Mouse (Mus musculus) adrenal gland, postnatal 10 days (tissue): ENCODE measurements at regions not wholly inside any gene's neighbourhood (a gene's known extent, or its start where the extent isn't known, plus 50 kb on each side); places are given as distances from the start of the nearest gene placed in this dataset.

Experiments used
- DNase-seq: peaks from one replicate; pipeline ENCODE4 v3.0.0; 2021; ENCODE audit warnings: mixed read lengths

DNA sequence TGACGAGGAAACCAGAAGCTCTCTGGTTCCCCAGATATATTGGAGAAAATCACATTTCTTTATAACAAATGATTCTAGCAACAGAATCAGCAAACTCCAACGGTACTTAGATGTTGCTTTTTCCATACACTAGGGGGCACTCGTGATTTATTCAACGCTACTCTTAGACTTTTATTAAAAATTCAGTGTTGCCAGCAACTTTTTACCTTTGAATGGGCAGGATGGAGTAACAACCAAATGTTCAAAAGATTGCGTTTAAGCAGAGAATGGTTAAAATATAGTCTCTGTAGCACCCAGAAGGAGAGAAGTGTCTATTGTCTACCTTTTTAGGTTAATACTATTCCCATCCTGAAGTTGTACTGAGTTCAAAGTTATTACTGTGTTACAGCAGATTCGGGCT lies 715.4 kb upstream of the Cblb start:
- DNase-seq = peak; percentile 25

DNA sequence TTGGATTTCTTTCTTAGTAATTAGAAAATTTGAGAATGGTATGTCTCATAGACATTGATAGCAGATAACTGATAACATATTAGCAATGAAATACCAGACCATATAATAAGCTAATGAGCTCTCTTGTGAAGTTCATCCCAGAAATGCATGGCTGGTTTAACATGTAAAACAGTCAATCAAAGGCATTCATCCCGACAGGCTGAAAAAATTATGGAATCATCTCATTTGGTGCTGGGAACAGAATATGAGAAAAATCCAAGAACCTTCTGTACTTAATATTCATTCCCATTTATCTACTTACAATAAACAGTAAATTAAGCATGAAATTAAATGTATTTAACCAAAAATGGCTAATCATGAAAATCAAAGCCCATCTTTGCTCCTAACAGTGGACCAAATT lies 698.8 kb upstream of the Cblb start:
- DNase-seq = no peak

DNA sequence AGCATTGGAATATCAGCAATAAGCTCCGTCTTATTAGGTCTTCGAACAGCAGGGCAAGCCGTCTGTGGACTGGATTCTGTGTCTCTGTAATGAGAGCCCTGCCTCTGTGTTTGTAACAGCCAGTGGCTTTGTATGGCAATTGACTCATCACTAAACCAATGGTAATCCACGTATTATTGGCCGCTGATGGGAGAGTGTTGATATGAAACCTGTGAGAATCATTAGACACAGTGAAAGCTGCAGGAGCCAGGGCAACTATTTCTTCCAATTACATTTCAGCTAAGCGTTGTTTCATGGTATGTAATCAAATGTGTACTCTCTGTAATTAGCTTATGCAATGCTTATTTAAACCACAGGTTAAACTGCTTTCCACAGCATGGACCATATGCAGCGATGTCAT lies 696.1 kb upstream of the Cblb start:
- DNase-seq = no peak

DNA sequence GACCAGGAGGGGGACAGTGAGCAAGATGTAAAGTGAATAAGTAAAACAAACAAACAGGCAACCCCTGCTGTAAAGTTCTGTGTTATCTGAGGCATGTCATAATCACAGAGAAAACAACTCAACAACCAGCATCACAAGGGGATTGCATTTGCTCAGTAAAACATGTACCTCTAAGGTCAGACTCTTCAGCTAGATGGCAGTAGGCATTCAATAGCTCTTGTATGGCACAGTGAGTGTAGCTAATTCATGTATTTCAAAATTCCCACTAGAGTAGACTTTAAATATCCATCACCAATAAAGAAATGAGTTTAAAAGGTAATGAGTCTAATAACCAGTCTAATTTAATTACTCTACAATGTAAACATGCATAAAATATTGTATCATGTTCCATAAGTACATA lies 683.9 kb upstream of the Cblb start:
- DNase-seq = no peak

DNA sequence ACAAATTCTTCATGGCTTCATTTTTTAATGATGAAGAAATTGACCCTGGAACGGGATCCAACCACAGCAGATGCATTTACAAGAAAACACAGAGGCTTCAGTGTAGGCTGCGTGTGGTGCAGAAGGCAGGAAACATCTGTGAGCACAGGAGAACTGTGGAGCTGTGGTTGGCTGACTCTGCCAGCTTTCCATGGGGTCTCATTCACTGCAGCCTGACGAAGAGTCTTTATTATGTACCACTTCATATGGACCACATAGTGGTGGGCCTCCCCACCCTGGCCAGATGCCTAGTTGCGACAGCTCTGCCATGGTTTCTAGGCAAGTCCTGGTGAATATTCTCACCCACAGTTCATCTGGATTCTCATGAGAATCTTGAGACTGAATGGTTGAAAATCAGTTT lies 678.9 kb upstream of the Cblb start:
- no peak for DNase-seq

DNA sequence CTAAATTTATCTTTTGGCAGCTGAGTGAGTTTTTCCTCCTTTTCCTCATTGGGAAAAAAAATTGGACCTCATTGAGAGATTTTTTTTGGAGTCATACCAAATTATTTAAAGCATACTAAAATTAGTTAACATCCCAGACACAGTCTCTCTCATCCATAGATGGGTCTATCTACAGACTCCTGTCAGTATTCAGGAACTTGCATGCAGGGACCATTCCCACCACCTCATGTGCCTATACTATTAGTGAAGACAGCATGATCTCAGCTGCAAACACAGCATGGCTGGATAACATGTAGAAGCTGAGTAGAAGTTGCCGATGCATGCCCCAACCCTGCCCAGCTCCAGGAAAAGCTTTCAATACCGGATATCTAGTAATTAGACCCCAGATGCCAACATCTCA lies 677.2 kb upstream of the Cblb start:
- no peak for DNase-seq

DNA sequence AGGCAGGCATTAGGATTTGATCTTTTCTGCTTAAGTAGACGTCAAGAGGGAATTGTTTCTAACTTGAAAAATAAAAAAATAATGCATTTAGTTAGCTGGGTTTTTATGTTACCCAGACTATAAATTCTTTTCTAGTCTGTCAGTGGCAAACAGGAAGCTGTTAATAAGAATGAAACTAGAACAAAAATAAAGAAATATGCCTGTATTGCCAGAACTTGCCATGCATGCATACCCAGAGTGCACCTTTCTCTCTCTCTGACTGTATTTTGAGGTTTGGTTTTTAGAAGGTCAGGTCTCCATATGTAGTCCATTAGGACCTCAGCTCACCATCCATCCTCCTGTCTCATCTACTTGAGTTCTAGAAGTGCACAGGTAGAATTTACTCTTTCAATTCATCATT lies 661.0 kb upstream of the Cblb start:
- DNase-seq = no peak

DNA sequence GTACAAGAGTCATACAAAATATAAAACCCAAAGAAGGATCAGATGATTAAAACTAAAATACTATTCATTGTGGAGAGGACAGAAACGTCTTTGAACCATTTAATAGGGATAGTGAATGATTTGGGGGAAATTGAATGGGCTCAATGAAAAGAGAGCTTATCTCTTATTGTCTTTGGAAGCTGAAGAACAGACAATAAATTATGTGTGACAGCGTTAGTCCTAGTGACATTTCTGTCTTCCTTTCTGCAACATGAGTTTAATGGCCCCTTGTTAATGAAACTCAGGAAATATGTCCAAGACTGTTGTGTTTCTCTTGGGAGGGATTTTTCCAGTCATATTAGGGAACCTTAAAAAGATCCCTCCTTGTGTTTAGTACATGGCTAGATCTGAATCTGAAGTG lies 644.6 kb upstream of the Cblb start:
- DNase-seq = no peak

DNA sequence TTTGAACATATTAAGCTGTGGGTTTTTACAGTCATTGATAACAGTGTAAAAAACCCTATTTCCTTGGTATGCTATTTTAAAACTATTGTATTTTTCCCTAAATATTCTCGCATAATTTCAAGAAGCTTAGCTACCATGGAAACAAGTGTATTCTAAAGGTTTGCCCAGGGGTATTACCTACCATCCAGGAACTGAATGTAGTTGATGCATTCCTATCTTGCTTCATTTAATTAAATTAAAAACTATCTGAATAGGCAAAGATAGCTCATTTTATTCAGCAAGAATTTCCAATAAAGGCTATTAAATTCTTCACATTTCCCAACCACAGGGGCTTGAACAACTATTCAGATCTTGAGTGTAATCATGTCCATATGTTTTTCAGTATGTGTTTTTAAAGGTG lies 643.5 kb upstream of the Cblb start:
- no peak for DNase-seq

DNA sequence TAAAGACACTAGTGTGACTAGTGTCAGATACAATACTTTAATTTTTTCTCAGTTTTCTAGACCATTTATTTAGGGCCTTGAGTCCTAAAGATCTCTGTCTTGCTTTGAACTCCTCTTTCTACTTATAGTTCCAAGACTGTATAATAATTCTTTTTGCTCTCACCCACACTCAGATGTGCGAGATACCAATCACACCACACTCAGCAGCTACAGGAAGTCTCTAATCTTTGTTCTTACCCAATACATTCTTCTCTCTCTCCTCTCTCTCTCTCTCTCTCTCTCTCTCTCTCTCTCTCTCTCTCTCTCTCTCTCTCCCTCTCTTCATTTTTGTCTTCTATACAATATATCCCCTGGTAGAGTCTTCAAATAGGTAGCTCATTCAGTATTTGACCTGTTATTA lies 637.2 kb upstream of the Cblb start:
- DNase-seq = no peak
